In the genomic region with DNA sequence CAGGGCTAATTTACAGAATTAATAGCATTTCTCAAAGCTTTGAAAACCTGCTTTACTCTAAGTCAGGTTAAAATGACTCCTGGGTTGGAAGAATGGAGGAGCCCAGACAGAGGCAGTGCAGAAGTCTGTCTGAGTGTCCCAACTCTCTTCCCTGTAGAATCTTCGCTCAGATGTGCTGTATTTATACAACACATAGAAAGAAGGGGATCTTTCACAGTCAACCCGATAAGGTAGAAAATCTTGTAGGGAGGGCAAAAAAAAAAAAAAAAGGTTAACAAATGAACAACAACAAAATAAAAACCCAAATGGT, we compare ENCODE assay signal across 21 mouse cellular contexts.
DNase-seq lines count a peak whose midpoint lies in the region; ATAC-seq and TF ChIP-seq lines count a peak whose summit lies in the region.
"Had no signal": no experiment of that assay in that cellular context is flagged by ENCODE, and none has a peak within 500 bp of the region (broad histone marks: within the 10 kb centered on the region; RNA-seq: fewer than 3 reads in every experiment).

No protein-coding gene starts in this region.

- no peak for TF ChIP-seq CTCF in hindbrain, postnatal 0 days (IDR thresholded peaks at IDR 0.05; ENCODE audit: low read depth)

- peaks cover 4% of the 10 kb centered on the region; the same call in 1 of the 2 replicates for H3K27me3 ChIP-seq in forebrain, embryonic 11.5 days (ENCODE audit: control insufficient read depth, insufficient read depth, low read length)
- H3K27me3 ChIP-seq in forebrain, embryonic 15.5 days = peaks cover 7% of the 10 kb centered on the region; the same call in 1 of the 2 replicates
- no peaks in the 10 kb centered on the region for H3K27me3 ChIP-seq in limb, embryonic 12.5 days
- H3K27me3 ChIP-seq in limb, embryonic 10.5 days (ENCODE audit: low read depth, poor library complexity, severe bottlenecking) = no peaks in the 10 kb centered on the region
- no peaks in the 10 kb centered on the region for H3K27me3 ChIP-seq in hindbrain, postnatal 0 days (ENCODE audit: insufficient read depth, low read length)
- H3K27me3 ChIP-seq in neural tube, embryonic 15.5 days (replicated peaks) = no peaks in the 10 kb centered on the region
- H3K27me3 ChIP-seq: heart, embryonic 15.5 days; liver, embryonic 13.5 days had no signal

- H3K36me3 ChIP-seq in forebrain, embryonic 11.5 days (ENCODE audit: control insufficient read depth, insufficient read depth, low read length) = no peaks in the 10 kb centered on the region
- H3K36me3 ChIP-seq in forebrain, embryonic 15.5 days = no peaks in the 10 kb centered on the region
- no peaks in the 10 kb centered on the region for H3K36me3 ChIP-seq in limb, embryonic 12.5 days
- H3K36me3 ChIP-seq in limb, embryonic 10.5 days = no peaks in the 10 kb centered on the region
- H3K36me3 ChIP-seq in hindbrain, postnatal 0 days (ENCODE audit: insufficient read depth, low read length) = no peaks in the 10 kb centered on the region
- H3K36me3 ChIP-seq in neural tube, embryonic 15.5 days = no peaks in the 10 kb centered on the region
- H3K36me3 ChIP-seq: G1E; heart, embryonic 15.5 days; liver, embryonic 13.5 days had no signal

- no peak overlapping the region for H3K27ac ChIP-seq in forebrain, embryonic 11.5 days (ENCODE audit: low read depth, low read length)
- H3K27ac ChIP-seq in forebrain, embryonic 15.5 days (replicated peaks) = no peak overlapping the region
- no peak overlapping the region for H3K27ac ChIP-seq in limb, embryonic 12.5 days
- no peak overlapping the region for H3K27ac ChIP-seq in limb, embryonic 10.5 days
- no peak overlapping the region for H3K27ac ChIP-seq in hindbrain, postnatal 0 days
- H3K27ac ChIP-seq in neural tube, embryonic 15.5 days (replicated peaks) = 0 out of 2 replicates have a peak overlapping the region, but pooled peaks have one; percentile 41
- H3K27ac ChIP-seq: heart, embryonic 15.5 days; left cerebral cortex, adult 2 months; liver, embryonic 13.5 days had no signal

- peak; percentile 40; the same call in 1 of the 2 replicates for ATAC-seq in forebrain, embryonic 11.5 days (replicated peaks; ENCODE audit: low FRiP score)
- ATAC-seq in forebrain, embryonic 15.5 days (replicated peaks) = no peak
- no peak for ATAC-seq in limb, embryonic 12.5 days (ENCODE audit: insufficient number of reproducible peaks, insufficient read depth, low FRiP score, low TSS enrichment, low read depth)
- ATAC-seq in hindbrain, postnatal 0 days = peak; percentile 5; the same call in 1 of the 2 replicates
- ATAC-seq in neural tube, embryonic 15.5 days (ENCODE audit: low FRiP score) = peak; percentile 62; the same call in 1 of the 2 replicates
- ATAC-seq: activated CD4-positive, CD25-positive, alpha-beta regulatory T cell, adult 4 months; intestine, embryonic 16.5 days had no signal

- H3K4me2 ChIP-seq in forebrain, embryonic 11.5 days (ENCODE audit: low read depth, low read length, severe bottlenecking) = peak overlapping the region; percentile 8; the same call in 1 of the 2 replicates
- H3K4me2 ChIP-seq in forebrain, embryonic 15.5 days (replicated peaks) = no peak overlapping the region
- H3K4me2 ChIP-seq in limb, embryonic 12.5 days = peak overlapping the region; percentile 42
- peak overlapping the region; percentile 40 for H3K4me2 ChIP-seq in hindbrain, postnatal 0 days (ENCODE audit: low read depth, low read length)
- peak overlapping the region; percentile 49 for H3K4me2 ChIP-seq in neural tube, embryonic 15.5 days
- H3K4me2 ChIP-seq: heart, embryonic 15.5 days; liver, embryonic 13.5 days; lung, embryonic 14.5 days had no signal

- 67% methylated on average over 2 of the region's 2 CpGs for WGBS in forebrain, embryonic 11.5 days
- 36% methylated on average over 2 of the region's 2 CpGs for WGBS in forebrain, embryonic 15.5 days
- 91% methylated on average over 2 of the region's 2 CpGs for WGBS in limb, embryonic 12.5 days
- WGBS in limb, embryonic 10.5 days = 87% methylated on average over 2 of the region's 2 CpGs
- WGBS in hindbrain, postnatal 0 days = 73% methylated on average over 2 of the region's 2 CpGs
- WGBS in neural tube, embryonic 15.5 days = 74% methylated on average over 2 of the region's 2 CpGs

- H3K9ac ChIP-seq in forebrain, embryonic 11.5 days (ENCODE audit: low read length) = no peak overlapping the region
- H3K9ac ChIP-seq in forebrain, embryonic 15.5 days (replicated peaks) = no peak overlapping the region
- no peak overlapping the region for H3K9ac ChIP-seq in limb, embryonic 12.5 days (replicated peaks)
- H3K9ac ChIP-seq in hindbrain, postnatal 0 days (replicated peaks; ENCODE audit: low read length) = no peak overlapping the region
- H3K9ac ChIP-seq in neural tube, embryonic 15.5 days (replicated peaks) = no peak overlapping the region
- H3K9ac ChIP-seq: heart, embryonic 15.5 days; liver, embryonic 13.5 days; lung, embryonic 14.5 days had no signal

- no peaks in the 10 kb centered on the region; the same call in 1 of the 2 replicates for H3K9me3 ChIP-seq in forebrain, embryonic 11.5 days (ENCODE audit: control insufficient read depth, low read length)
- no peaks in the 10 kb centered on the region for H3K9me3 ChIP-seq in forebrain, embryonic 15.5 days
- no peaks in the 10 kb centered on the region for H3K9me3 ChIP-seq in limb, embryonic 12.5 days
- H3K9me3 ChIP-seq in limb, embryonic 10.5 days (replicated peaks) = no peaks in the 10 kb centered on the region
- H3K9me3 ChIP-seq in hindbrain, postnatal 0 days (ENCODE audit: low read length) = no peaks in the 10 kb centered on the region
- no peaks in the 10 kb centered on the region for H3K9me3 ChIP-seq in neural tube, embryonic 15.5 days (replicated peaks)
- H3K9me3 ChIP-seq: G1E; heart, embryonic 15.5 days; liver, embryonic 13.5 days had no signal

- peaks cover 3% of the 10 kb centered on the region; the same call in 1 of the 2 replicates for H3K4me1 ChIP-seq in forebrain, embryonic 11.5 days (replicated peaks; ENCODE audit: control insufficient read depth, insufficient read depth, low read length)
- peaks cover 9% of the 10 kb centered on the region for H3K4me1 ChIP-seq in forebrain, embryonic 15.5 days
- peaks cover 8% of the 10 kb centered on the region; the same call in 1 of the 2 replicates for H3K4me1 ChIP-seq in limb, embryonic 12.5 days (replicated peaks)
- H3K4me1 ChIP-seq in limb, embryonic 10.5 days = peaks cover 7% of the 10 kb centered on the region
- H3K4me1 ChIP-seq in hindbrain, postnatal 0 days (ENCODE audit: insufficient read depth, low read length) = no peaks in the 10 kb centered on the region
- H3K4me1 ChIP-seq in neural tube, embryonic 15.5 days = peaks cover 8% of the 10 kb centered on the region
- H3K4me1 ChIP-seq: heart, embryonic 15.5 days; liver, embryonic 13.5 days had no signal

- H3K4me3 ChIP-seq in forebrain, embryonic 11.5 days (ENCODE audit: low read depth, low read length) = no peak overlapping the region
- no peak overlapping the region for H3K4me3 ChIP-seq in forebrain, embryonic 15.5 days
- no peak overlapping the region for H3K4me3 ChIP-seq in limb, embryonic 12.5 days (replicated peaks)
- no peak overlapping the region for H3K4me3 ChIP-seq in limb, embryonic 10.5 days
- H3K4me3 ChIP-seq in hindbrain, postnatal 0 days (ENCODE audit: low read length) = no peak overlapping the region
- H3K4me3 ChIP-seq in neural tube, embryonic 15.5 days (replicated peaks) = peak overlapping the region; percentile 16
- H3K4me3 ChIP-seq: heart, embryonic 15.5 days; left cerebral cortex, adult 2 months; liver, embryonic 13.5 days had no signal

- no peak for DNase-seq in forebrain, embryonic 11.5 days (ENCODE audit: low spot score)
- no peak for DNase-seq in limb, embryonic 10.5 days (ENCODE audit: low spot score)
- no peak for DNase-seq in hindbrain, postnatal 0 days (ENCODE audit: low spot score)
- no peak for DNase-seq in layer of hippocampus, postnatal 14 days (ENCODE audit: low spot score in 2 of 2)
- DNase-seq: adrenal gland, postnatal 10 days; cerebellum, adult 9-10 months; gastrocnemius, postnatal 14 days; heart, postnatal 4 days; kidney, postnatal 14 days; liver, embryonic 13.5 days; lung, embryonic 14.5 days; lung, postnatal 4 days; thymus, postnatal 14 days had no signal

Comparison
In these comparisons a context has a peak if more than half of its experiments do, and no peak if none do; other contexts are left out.
1. ATAC-seq: peak in forebrain, embryonic 11.5 days (single experiment), hindbrain, postnatal 0 days (single experiment) and neural tube, embryonic 15.5 days (single experiment); none in forebrain, embryonic 15.5 days (single experiment) and limb, embryonic 12.5 days (single experiment).